Mouse (Mus musculus): ENCODE measurements around the gene Tnk2. TPM values are rescaled to one million over a fixed set of nuclear protein-coding genes. Genes with fewer than 3 reads are reported as not detected.
A peak's percentile ranks its signal among the peaks of the same experiment; 100 is the strongest.

Gene Tnk2
- total RNA-seq, 1 experiment from 2014 or later = 26.3 TPM

DNA sequence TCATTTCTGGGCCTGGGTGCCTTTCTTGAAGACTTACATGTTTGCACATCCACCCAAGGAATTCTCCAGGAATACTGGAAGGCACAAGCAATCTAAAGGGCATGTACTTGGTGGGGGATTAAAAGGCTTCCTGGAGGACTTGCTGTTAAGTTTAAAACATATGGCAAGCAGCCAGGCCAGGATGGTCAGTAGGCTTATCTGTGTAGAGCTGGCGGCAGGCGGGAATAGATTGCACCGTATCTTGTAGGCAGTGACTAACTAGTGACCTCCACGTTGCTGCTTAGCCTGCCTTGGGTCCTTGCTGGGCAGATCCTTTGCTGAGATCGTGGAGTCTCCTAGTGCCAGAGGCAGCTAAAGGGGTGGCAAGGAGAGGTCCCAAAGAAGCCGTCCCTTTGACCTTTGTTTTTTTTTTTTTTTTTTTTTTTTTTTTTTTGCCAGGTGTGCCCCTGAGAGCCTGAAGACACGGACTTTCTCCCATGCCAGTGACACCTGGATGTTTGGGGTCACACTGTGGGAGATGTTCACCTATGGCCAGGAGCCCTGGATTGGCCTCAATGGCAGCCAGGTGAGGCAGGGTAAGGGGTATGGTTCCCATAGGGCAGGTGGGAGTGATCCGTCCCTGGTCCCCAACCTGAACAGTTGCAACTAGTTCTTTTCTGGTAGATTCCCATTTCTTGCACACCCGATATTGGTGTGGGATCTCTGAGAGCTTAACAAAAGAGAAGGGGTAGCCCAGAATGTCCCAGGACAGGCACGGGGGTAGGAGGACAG lies 26.9 kb downstream of the Tnk2 start:
- ATAC-seq (replicated peaks; ENCODE audit: insufficient number of reproducible peaks, low FRiP score, low TSS enrichment, poor library complexity, severe bottlenecking) = no peak

GRCm38 (mm10) chr16:32671206-32671887 lies 27.7 kb downstream of the Tnk2 start:
- ATAC-seq (replicated peaks; ENCODE audit: insufficient number of reproducible peaks, low FRiP score, low TSS enrichment, poor library complexity, severe bottlenecking) = no peak

- ATAC-seq (replicated peaks; ENCODE audit: insufficient number of reproducible peaks, low FRiP score, low TSS enrichment, poor library complexity, severe bottlenecking) = no peak
Measured at GRCm38 (mm10) chr16:32672250-32672649, 28.6 kb downstream of the Tnk2 start.

DNA sequence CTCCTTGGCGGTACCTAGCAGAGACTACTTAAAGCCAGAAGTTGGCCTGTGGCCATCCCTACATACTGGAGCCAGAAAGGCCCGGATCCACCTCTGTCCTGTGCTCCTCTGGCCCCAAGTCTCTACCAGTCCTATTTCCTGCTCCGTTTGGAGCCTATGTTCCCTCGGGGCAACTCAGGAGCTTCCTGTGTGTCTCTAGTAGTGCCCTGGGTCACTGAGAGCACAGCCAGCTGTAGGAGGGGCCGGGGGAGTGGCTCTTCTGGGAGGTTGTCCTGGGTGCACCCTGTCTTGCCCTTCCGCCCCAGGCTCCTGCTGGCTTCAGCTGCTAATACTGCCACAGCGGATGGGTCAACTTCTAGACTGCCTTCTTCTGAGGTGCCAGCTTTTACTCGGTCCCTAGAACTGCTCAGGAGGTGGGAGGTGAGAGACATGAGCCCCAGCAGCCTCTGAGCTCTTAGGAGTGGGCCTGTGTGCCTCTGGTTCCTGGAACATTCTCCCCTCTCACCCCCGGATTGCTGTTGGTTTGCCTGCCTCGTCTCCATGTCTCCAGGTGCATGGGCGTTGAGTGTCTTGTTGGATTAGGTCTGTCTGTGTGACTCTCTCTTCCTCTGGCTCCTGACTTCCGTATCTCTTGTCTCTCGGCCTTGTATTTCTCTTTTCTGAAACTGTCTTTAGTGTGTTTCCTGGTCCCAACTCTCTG lies 29.3 kb downstream of the Tnk2 start:
- ATAC-seq (replicated peaks; ENCODE audit: insufficient number of reproducible peaks, low FRiP score, low TSS enrichment, poor library complexity, severe bottlenecking) = no peak

- no peak for ATAC-seq (replicated peaks; ENCODE audit: insufficient number of reproducible peaks, low FRiP score, low TSS enrichment, poor library complexity, severe bottlenecking)
Measured at GRCm38 (mm10) chr16:32674121-32674740, 30.6 kb downstream of the Tnk2 start.

DNA sequence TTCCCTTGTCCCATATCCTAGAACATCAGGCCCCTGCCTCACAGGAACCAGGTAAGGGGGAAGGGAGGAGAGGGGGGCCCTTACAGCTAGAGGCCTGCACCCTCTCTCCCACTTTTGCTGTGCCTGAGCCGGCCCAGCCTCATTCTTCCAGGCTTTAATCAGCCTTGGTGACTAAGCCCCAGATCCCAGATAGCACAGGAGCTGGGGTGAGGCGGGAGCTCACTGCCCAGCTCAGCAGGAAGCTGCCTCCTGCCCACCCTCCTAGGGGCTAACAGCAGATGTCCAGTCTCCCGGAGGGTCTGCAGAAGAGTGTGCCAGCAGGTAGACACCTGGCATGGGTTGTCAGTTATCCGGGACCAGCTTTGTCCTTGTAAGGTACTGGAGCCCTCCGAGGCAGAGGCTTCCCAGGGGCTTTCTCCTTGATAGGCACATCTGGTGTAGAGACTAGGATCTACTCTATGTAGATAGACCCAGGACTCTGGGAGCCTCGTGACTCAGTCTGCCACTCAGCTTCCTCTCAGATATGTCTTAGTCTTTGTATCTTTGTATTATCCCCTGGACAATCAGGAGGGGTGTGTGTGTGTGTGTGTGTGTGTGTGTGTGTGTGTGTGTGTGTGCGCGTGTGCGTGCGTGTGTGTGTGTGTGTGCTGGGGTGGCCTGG lies 33.5 kb downstream of the Tnk2 start:
- no peak for ATAC-seq (replicated peaks; ENCODE audit: insufficient number of reproducible peaks, low FRiP score, low TSS enrichment, poor library complexity, severe bottlenecking)

GRCm38 (mm10) chr16:32677903-32678302 lies 34.2 kb downstream of the Tnk2 start:
- no peak for ATAC-seq (replicated peaks; ENCODE audit: insufficient number of reproducible peaks, low FRiP score, low TSS enrichment, poor library complexity, severe bottlenecking)

GRCm38 (mm10) chr16:32678812-32679211 lies 35.1 kb downstream of the Tnk2 start:
- ATAC-seq (replicated peaks; ENCODE audit: insufficient number of reproducible peaks, low FRiP score, low TSS enrichment, poor library complexity, severe bottlenecking) = no peak

DNA sequence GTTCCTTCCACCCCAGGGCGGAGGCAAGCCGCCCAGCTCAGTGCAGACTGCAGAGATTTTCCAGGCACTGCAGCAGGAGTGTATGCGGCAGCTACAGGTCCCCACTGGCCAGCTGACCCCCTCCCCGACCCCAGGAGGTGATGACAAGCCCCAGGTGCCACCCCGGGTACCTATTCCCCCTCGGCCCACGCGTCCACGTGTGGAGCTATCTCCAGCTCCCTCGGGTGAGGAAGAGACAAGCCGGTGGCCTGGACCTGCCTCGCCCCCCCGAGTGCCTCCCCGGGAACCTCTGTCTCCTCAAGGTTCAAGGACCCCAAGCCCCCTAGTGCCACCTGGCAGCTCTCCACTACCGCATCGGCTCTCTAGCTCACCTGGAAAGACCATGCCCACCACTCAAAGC lies 36.3 kb downstream of the Tnk2 start:
- ATAC-seq (replicated peaks; ENCODE audit: insufficient number of reproducible peaks, low FRiP score, low TSS enrichment, poor library complexity, severe bottlenecking) = no peak

DNA sequence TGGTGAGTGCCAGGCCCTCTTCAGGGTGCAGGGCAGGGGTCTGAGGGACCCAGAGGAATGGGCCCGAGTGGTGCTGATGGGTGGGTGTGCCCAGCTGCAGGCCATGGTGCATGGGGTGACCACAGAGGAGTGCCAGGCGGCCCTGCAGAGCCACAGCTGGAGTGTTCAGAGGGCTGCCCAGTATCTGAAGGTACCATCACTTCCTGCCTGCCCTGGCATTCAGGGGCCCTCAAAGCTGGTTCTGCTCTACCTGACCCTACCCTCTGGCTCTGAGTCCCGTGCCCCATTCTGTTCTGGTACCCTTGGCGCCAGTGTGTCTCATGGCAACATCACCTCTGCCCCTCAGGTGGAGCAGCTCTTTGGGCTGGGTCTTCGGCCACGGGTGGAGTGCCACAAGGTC lies 37.1 kb downstream of the Tnk2 start:
- ATAC-seq (replicated peaks; ENCODE audit: insufficient number of reproducible peaks, low FRiP score, low TSS enrichment, poor library complexity, severe bottlenecking) = no peak

DNA sequence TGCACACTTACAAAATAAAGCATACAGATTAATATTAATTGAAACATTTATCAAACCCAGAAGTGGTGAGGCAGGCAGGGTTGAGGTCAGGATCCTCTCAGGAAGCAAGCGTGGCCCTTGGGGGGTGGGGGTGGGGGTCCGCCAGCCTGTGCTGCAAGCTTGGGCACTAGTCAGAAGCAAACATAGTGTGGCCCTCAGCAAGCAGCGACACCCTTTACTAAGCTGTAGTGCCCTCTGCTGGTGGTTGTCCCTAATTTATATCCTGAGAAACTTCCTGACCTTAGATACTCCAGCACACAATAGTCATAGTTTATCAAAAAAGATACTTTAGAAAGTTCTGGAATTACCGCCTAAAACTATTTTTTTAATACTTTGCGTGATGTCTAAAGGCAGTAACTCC lies 38.5 kb downstream of the Tnk2 start:
- ATAC-seq (replicated peaks; ENCODE audit: insufficient number of reproducible peaks, low FRiP score, low TSS enrichment, poor library complexity, severe bottlenecking) = peak; percentile 57; the same call in 1 of the 2 replicates

DNA sequence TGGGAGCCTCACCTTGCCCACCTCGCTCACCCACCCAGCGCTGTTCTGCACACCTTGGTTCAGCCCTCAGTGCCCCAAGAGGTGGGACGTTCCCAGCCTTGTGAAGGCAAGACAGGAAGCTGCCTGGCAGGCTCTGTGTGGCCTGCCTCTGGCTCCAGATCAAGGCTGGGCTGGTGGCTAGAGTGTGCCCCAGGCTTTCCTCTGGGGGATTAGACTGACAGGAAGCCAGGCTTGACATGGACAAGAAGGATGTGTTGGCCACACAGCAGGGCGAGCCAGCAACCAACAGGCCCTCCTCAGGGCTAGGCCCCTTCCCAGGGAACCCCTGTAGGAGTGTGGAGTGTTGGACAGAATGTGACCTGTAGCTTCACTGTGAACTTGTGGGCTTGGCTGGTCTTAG lies 39.2 kb downstream of the Tnk2 start:
- ATAC-seq (replicated peaks; ENCODE audit: insufficient number of reproducible peaks, low FRiP score, low TSS enrichment, poor library complexity, severe bottlenecking) = no peak

GRCm38 (mm10) chr16:32683343-32683742 lies 39.7 kb downstream of the Tnk2 start:
- 0 out of 2 replicates have a peak, but pooled peaks have one; percentile 42 for ATAC-seq (replicated peaks; ENCODE audit: insufficient number of reproducible peaks, low FRiP score, low TSS enrichment, poor library complexity, severe bottlenecking)

- no peak for ATAC-seq (replicated peaks; ENCODE audit: insufficient number of reproducible peaks, low FRiP score, low TSS enrichment, poor library complexity, severe bottlenecking)
Measured at GRCm38 (mm10) chr16:32685405-32685804, 41.7 kb downstream of the Tnk2 start.

DNA sequence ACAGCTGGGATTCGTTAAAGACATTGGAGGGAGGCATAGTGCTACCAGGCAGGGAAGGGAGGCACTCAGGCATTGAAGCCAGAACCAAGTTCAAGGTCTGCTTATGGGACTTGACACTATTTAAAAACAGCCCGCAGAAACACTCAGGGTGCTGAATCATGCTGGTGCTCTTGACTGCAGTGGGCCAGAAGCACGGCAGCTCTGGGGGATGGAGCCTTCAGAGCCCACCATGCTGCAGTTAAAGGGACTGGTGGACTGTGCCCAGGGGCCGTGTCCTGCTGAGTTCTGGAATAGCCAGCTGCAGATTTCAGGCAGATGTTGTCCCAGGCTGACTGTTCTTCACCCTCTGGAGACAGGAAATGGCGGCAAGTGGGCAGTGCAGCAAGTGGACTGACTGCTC lies 42.3 kb downstream of the Tnk2 start:
- no peak for ATAC-seq (replicated peaks; ENCODE audit: insufficient number of reproducible peaks, low FRiP score, low TSS enrichment, poor library complexity, severe bottlenecking)

DNA sequence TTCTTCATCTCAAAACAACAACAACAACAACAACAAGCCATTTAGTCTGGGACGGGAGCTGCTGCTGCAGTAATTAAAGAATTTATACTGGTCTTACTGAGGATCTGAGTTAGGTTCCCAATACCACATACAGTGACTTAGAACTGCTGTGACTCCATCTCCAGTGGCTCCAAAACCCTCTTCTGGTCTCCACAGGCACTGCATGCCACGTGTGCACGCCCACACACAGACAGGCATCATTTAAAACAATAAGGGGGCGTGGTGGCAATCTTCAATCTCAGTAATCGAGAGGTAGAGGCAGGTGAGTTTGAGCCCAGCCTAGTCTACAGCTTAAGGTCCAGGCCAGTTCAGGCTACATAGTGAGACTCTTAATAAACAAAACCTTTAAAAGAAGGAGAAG lies 43.5 kb downstream of the Tnk2 start:
- no peak for ATAC-seq (replicated peaks; ENCODE audit: insufficient number of reproducible peaks, low FRiP score, low TSS enrichment, poor library complexity, severe bottlenecking)

DNA sequence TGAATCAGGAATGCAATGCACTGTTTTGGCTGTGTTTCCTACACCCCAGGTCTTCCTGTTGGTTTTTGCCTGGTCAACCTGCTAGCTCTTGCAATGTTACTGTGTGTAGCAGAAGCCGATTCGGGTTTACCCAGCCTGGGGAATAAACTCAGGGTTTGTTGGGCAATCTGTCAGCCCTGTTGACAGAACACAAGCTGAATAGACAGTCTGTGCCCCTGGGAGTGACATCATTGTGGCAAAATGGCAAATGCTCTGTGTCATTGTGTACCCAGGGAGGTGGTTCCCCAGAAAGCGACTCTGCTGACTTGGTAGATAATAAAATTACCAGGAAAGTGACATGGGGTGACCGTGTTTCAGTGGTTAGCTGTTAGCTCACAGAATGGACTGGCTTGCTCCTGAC lies 45.1 kb downstream of the Tnk2 start:
- ATAC-seq (replicated peaks; ENCODE audit: insufficient number of reproducible peaks, low FRiP score, low TSS enrichment, poor library complexity, severe bottlenecking) = no peak

DNA sequence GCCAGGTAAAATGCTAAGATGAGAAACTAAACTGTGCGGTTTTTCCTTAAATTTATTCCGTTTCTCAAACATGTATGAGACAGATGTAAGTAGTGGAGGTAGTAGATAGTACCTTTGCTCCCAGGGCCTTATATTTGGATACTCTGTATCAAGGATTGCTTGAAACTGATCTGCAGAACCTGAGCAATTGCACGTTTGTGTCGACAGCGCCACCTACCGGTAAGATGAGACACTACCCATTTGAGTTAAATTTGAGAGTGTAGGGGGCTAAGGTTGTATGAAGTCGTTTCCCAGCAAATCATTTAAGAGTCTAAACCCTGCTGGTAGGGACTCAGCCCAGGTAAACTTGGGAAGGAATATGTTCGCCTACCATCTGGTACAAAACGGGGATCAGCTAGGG lies 45.8 kb downstream of the Tnk2 start:
- ATAC-seq (replicated peaks; ENCODE audit: insufficient number of reproducible peaks, low FRiP score, low TSS enrichment, poor library complexity, severe bottlenecking) = peak; percentile 79
